Mouse (Mus musculus): ENCODE results near the gene Cdc42ep4.
A peak's percentile ranks its signal among the peaks of the same experiment; 100 is the strongest.

Cdc42ep4 gene

DNA sequence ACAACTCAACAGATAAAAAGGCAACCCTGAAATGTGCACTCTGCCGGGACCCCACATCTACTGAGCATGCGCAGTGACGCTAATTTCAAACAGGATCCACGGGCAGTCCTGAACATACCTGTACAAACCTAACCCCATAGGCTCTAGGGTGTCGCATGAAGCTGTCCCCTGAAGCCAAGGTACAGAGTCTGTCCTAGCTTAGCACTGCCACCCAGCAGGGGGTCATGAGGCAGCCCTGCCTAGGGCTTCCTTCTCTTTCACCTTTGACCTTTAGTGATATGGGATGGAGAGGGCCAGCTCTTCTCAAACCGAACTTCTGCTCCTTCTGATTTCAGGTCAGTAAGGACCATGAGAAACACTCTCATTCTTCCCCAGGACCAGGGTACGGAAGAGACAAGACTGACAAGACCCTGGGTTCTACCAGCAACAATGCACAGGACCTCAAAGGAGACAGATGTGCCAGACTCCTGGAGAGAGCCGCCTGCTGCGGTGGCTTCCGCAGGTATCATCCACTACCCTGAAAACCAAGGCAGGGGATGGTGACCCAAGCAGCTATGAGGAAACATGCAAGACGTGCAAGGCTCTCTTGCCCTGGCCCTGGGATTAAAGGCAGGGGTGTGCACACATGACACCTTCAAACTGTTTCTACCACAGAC is 3.8 kb downstream of the Cdc42ep4 start:
- DNase-seq, result no peak

DNA sequence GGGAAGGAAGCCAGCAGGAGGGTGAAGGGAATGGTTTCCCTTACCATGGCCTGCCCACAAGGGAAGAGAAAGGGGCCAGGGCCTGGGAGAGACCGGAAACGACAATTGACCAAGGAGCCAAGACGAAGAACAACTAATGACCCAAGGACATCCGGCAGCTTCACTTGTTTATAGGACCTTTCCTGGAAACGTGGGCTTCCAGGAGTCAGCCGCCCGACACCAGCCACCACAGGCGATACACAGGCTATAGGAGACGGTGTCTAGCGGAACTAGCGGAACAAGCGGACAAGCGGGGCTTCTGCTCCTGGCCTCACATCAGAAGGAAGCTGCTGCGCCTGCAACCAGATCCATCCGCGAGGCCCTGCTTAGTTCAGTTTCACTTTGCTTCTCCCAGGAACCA is 4.6 kb downstream of the Cdc42ep4 start:
- DNase-seq, result no peak

DNA sequence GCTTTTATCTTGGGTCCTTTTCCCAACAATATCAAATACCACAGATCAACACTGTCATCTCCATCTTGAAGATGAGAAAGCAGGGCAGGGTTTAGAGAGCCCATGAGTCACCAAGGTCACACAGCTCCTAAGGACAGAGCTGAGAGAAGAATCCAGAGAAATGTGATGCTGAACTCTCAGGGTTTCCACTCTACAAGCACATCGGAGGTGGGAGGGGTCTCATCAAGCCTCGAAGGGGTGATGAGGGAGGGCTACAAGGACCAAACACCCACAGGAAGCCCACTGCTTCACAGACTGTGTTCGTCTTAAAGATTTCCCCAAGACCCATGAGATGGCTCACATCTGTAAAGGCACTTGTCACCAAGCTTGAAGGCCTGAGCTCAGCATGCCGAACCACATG is 5.7 kb downstream of the Cdc42ep4 start:
- no peak for DNase-seq

DNA sequence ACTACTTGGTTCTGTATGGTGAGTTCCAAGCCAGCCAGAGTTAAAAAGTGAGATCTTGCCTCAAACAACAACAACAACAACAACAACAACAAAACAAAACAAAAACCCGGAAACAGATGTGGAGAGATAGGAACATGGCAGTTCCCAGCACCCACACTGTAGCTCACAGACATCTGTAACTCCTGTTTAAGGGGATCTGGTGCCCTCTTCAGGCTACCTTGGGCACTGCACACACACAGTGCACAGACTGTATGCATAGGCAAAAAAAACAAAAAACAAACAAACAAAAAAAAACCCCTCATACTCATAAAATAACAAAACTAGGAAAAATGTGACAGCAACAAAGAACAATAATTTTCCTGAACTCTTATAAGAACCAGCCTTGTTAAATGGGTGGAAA is 8.7 kb downstream of the Cdc42ep4 start:
- DNase-seq, result no peak

DNA sequence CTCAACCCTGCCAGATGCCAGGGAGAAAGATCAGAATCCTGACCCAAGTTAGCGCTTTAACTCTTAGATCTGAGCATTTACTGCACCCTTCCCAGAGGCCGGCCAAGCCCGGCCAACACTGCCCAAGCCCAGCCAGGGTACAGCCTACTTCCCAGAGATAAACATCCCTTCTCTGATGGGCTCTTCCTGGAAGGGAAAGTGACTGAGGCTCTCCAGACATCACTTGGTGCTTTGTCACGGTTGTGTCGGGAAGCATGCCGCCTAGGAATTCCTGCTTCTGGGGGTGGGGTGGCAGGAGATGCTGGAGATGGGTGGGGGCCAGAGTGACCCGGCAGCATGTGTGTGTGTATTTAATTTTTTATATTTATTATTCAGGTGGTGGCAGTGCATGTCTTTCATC is 11.6 kb downstream of the Cdc42ep4 start:
- DNase-seq, result no peak

DNA sequence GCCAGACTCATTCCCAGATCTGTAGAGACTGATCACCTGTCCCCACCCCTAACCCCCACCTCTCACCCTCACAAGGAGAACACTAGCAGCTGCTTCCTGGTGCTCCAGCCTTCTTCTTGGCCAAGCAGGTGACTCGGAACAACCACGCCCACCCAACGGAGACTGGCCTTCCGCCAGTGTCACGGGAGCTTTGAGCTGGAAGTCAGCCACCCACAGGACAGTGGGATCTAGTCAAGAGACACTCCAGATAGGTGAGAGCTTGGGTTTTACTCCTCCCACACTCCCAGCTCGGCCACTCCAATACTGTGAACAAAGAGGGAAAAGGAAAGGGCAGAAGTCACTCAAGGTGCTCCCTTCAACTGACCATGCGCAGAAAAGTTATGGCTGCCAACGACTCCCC is 12.5 kb downstream of the Cdc42ep4 start:
- no peak for DNase-seq

DNA sequence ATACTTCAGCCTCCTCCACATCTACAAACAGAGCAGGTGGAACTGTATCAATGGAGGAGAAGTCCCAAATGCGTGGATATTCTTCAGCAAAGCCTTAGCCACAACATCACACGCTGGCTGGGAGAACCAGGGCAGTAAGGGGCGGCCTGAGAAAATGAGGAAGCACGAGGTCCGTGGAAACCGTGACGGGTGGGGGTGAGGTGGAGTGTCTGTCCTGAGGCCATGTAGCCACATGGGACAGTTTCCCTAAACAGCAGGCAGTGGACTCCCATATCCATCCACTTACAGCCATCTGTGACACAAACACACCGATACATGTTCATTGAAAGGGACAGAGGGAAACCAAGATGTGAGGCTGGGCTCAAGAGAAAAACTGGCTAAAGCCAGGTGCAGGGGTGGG is 13.8 kb downstream of the Cdc42ep4 start:
- no peak for DNase-seq

DNA sequence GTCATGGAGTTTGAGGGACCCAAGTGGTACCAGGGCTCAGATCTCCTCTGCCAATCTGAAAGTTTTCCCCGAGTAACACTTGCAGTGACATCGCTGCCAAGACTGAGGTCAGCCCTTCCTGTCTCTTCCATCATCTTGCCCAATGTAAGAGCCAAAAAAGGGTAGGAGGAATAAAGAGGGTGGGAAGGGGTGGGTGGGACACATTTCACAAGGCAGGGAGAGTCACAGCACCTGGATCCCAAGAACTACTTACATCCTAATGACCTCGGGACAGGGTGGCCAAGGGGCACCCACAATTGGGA is 14.2 kb downstream of the Cdc42ep4 start:
- no peak for DNase-seq

DNA sequence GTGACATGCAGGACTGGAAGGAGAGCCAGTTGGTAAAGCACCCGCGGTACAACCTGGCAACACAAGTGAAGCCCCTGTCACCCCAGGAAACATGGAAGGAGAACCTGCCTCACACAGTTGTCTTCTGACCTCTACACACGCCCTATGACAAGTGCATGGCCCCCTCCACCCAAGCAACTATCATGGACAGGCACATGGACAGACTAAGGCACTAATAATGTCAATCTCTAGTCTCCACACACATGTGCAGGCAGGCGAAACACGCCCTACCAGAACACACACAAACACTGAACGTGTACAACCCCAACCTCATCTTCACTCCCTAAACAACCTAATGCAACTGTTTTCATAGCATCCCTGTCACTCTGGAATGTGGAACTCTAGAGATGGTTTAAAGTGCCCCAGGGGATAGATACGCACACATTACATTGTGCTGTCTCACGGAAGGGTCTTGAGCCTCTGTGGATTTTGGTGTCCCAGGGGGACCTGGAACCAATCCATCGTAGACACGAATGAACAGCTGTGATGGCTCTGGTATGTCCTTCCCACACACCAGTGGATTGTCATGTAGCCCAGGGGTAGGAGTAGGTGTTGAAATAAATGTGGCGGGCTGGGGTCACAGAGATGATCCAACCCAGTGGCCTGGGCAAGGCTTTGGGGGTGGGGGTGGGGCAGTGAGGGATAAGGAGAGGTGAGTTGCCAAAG is 14.7 kb downstream of the Cdc42ep4 start:
- no peak for DNase-seq

DNA sequence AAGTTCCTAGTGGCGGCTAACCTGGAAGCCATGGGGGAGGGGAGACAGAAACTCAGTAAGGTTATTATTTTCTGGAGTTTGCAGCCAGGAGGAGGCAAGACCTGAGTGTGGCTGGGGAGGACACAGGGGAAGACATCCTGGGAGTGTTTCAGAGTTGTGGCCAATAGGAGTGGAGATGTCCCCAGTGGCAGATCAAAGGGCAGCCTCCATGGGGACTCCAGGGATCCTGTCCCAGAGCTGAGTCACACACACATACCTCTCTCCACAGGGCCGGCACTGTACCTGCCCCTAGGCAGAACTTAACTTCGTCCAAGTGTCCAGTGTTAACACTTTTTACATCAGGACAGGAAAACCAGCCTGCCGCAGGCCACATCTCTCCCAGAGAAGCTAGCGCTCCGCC is 16.5 kb downstream of the Cdc42ep4 start:
- no peak for DNase-seq

DNA sequence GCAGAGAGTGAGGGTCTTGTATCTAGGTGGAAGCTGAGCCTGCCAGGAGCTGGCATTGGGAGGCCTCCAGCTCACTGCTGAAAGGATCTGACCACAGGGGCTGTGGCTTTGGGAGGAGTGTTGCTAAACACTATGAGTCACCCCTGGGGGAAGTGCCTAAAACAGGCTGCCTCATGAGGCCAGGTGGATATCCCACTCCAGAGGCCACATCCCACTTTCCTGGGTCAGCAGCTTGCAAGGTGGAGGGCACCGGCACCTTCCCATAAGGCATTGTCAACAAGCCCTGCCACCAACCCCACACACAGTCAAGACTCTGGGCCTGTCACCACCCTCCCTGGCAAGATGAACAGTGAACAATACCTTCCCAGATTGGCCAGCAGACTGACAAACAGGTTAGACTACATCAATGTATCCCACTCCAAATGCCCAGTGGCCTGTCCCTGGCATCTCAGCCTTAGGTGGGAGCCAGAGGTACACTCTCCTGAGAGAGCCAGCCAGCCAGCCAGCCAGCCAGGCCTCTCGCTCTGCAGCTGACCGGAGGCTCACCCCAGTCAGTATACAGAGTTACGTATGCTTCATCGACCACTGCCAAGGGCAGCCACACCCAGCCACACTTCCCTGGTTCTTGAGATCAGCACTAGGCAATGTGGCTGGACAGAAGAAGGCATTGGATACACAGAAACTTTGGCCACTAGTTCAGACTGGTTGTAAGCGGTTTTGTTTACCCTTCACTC is 17.9 kb downstream of the Cdc42ep4 start:
- DNase-seq, result no peak

DNA sequence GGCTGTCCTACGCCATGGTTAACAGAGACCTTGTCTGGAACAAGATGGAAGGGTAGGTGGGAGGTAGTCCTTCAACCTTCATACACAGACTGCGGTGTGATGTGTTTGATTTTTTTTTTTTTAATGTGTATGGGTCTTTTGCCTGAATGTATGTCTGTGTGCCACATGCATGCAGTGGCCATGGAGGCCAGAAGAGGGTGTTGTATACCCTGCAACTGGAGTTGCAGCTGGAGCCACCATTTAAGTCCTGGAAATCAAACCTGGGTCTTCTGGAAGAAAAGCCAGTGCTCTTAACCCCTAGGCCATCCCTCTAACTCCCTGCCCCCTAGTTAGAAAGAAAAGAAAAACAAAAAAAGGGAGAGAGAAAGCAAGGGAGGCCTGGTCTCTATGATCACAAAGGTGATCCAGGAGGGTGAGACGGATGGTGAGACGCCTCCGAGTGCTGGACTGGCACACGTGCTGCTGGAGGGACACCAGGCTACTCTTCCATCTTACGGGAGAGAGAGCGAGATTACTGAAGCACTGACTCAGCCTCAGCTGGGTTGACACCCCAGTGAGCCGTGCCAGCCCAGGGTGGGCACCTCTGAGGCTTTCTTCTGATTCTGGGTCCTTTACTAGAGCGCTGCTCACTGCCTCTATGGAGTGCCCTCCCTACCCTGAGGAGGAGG is 19.6 kb downstream of the Cdc42ep4 start:
- DNase-seq, result no peak

DNA sequence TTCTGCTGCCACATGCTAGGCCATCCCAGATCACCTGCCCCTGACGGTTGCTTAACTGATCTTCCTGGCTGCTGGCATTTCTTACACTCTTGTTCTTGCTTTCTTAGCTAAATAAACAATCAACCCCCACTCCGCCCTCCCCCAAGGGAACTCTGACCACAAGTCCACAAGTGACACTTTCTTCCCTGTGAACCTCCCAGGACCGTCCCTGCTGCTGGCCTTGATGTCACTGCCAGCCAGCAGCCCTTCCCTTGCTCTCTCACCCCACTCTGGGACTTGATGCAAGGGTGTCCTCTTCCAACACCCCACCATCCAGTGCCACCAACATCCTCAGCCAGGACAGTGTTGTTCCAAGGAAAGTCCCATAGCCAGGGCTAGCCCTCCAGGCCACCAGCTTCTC is 20.8 kb downstream of the Cdc42ep4 start:
- no peak for DNase-seq

DNA sequence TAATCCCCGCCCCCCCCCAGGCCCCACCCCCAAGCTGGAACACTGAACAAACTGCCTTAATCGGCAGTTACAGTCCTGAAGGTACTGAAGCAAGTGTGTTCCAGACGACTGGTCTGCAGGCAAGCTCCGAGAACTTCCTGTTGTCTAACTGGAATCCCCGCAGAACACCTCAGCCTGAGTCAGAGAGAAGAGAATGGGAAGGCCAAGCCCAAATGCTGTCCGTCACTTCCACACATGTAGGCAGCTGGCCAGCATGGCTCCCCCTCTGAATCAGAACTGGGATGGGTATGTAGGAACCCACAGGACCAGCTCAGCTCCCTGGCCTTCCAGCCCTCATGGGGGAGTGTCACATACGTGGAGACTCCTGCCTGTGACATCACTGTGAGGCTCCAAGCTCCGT is 21.8 kb downstream of the Cdc42ep4 start:
- no peak for DNase-seq

DNA sequence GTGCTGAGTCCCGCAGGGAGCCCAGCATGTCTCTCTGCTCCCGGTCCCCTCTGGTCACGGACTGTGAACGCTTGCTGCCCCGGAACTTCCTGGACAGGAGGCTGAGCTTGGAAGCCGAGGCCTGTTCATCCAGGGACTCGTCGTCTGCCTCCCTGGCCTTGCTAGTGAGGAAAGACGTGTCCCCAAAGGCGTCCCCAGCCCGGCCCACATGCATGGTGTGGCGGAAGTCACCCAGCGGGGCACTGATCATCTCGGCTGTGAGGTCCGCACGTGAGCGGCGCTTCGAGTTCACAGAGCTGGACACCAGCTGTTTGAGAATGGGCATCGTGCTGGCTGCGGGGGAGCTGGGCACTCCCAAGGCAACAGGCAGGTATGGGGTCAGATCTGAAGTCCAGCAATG is 22.4 kb downstream of the Cdc42ep4 start:
- no peak for DNase-seq

DNA sequence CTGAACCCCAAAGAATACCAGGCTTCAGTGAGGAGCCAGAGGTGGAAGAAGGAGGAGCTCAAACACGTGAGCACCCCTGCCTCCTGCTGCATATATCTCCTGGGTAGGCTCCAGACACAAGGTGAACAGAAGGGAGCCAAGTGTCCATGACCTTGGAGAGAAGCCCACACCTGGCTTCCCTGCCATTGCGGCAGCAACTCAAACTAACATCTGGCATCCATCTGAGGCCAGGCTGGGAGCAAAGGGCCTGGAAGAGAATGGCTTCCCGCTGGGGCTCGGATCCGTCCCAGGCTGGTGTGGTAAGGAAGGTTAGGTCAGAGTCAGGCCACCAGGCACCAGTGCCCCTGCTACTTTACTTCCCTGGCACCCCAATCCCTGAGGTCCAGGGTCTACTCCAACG is 23.7 kb downstream of the Cdc42ep4 start:
- no peak for DNase-seq

DNA sequence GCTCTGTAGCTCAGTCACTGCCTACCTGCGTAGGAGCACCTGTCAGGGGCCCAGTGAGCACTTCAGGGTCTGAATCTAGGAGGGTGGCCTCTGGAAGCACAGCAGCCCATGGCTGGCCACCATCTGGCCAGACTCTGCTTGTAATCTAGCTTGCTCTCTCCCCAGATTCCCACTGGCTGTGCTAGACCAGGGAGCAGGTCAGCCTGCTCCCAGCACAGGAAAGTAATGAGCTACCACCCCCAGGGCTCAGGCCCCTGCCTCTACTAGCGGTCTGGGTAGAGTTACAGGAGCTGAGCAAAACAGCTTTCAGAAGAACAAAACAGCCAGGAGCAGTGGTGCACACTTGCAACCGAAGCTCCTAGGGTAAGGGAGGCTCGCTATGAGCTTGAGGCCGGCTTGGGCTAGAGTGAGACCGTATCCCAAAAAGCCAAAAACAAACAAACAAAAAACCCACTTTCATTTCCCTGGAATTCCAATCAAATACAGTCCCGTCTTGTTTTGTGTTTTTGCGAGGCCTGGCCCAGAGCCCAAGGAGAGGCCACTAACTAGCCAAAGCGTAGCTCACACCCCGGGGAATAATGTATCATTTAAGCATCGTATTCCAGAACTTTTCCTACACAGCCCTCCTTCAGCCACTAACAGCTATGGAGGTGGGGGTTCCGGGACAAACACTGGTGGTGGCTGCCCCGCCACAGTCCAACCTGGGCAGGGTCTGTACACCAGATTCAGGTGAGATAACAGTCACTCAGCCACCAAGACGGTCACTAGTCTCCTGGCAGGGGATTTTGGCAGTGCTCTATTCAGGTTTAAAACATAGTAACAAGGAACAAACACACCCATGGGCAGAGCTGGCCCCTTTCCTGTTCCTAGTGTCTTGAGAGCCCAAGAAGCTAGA is 24.4 kb downstream of the Cdc42ep4 start:
- no peak for DNase-seq

DNA sequence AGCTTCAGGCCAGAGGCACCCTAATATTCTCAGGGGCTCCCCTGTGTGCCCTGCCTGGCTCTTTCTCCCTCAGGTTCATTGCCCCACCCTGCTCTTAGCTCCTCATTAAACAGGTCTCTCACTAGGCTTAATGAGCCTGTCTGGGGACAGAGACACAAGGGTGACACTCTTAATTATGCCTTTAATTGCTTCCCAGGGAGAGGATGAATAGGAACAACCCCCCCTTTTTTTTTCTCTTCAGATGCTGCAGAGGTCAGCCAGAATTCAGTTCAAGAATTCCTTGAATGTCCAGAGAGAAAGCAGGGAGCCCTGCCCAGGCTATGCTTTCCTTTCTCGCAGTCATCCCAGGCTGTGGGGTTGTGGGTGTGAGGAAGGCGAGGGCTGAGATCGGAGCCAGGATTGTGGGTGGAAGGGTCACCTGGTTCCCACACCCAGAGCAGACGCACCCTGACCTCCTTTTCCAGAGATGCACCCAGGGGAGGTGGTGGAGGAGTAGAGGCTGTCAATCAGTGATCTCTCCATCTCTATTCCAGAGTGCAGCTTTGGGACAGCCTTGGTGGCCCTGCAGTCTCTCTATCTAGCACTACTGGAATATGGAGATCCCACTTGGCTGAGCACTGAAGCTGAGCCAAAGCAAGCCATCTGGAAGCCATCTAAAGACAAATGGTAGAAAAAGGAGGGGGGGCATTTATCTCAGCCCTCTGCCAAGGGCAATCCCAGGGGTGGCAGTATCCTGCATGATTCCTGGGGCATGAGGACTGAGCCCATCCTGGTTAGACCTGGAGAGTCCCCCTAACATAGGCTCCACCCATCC is 26.2 kb downstream of the Cdc42ep4 start:
- DNase-seq, result no peak

DNA sequence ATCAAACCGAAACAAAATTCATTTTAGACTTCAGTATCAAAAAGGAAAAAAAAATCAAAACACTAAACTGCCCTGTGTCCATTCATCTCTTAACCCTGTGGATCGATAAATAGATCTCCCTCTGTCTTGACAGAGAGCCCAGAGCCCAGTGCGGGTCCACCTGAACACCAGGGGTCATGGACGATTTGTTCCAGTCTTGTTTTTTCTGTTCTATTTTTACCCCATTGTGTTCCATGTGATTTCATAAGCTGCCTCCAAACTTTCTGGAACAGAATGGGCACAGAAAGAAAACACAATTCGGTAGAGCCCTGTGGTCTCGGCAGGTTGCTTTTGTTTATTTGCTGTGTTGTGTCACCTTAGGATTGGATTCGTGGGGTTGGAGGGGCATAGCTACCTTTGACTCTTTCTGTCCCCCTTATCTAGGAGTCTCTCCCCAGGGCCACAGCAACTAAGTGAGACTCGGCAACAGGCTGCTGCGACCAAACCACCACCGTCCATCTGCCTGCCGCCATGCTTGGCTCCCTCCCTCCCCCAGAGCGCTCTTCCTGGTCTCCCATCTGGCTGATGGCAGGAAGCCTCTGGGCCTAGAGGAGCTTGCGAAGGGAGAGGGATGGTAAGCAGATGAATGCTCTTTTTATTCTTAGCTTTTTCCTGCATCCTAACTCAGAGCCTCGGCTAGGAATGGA is 29.1 kb downstream of the Cdc42ep4 start:
- DNase-seq, result peak; percentile 21

DNA sequence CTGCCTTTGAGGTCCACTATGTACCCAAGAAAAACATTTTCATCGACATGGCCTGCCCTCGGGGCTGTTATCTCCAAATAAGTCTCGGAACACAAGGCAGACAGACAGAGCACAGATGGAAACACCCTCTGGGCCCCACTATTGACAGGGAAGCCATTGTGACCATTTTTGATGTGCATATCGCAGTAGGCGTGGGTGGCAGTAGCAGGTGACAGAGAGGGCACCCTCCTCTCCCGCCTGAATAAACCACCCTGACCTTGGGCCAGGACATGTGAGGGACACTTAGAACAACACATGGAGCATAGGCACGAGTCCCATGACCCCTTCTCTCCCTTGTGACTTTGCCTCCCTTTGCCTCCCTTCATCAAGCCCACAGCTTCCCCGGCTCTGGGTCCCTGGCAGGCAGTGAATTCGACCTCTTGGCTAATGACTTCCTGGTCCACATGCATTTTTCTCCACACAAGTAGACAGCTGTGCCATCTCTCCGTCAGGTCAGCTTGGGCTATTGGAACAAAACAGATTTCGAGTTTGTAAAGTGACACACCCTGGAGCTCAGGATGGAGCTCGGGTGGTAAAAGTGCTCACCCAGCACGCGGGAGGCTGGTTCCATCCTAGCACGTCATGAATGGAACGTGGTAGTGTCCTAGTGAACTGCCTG is 33.8 kb downstream of the Cdc42ep4 start:
- DNase-seq, result no peak

DNA sequence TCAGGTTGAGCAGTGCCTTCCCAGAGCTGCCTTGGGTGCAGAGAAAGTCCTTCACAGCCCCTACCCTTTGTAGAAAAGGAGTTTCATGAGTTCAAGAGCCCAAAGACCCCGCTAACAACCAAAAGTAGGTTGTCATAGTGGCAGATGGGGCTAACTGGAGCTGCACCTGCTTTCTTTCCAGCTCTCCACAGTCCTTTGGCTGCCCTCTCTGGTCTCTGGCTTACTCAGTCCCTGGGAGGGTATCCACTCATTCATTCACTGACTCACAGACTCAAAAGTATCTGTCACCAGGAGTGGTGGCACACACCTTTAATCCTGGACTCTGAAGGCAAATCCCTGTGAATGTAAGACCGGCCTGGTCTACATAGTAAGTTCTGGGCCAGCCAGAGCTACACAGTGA is 35.5 kb downstream of the Cdc42ep4 start:
- DNase-seq, result no peak
